ENCODE assay signal across 37 mouse cellular contexts in genomic region chr11:110198882-110199281, GRCm38 (mm10). TPM values are rescaled to one million over a fixed set of nuclear protein-coding genes. Genes with fewer than 3 reads are reported as not detected.
"Had no signal": no experiment of that assay in that cellular context is flagged by ENCODE, and none has a peak within 500 bp of the region (broad histone marks: within the 10 kb centered on the region; RNA-seq: fewer than 3 reads in every experiment).

No protein-coding gene starts in this region.

- H3K4me3 ChIP-seq: heart, embryonic 10.5 days; heart, embryonic 12.5 days; heart, embryonic 13.5 days; heart, embryonic 15.5 days; hindbrain, embryonic 10.5 days; hindbrain, embryonic 12.5 days; hindbrain, embryonic 13.5 days; hindbrain, embryonic 15.5 days; intestine, embryonic 15.5 days; kidney, embryonic 15.5 days; layer of hippocampus, adult 2 months had no signal

- H3K9ac ChIP-seq: heart, embryonic 12.5 days; heart, embryonic 13.5 days; heart, embryonic 15.5 days; hindbrain, embryonic 12.5 days; hindbrain, embryonic 13.5 days; hindbrain, embryonic 14.5 days; hindbrain, embryonic 15.5 days; intestine, embryonic 15.5 days; kidney, embryonic 15.5 days had no signal

- H3K27ac ChIP-seq: heart, embryonic 10.5 days; heart, embryonic 13.5 days; heart, embryonic 15.5 days; hindbrain, embryonic 10.5 days; hindbrain, embryonic 12.5 days; hindbrain, embryonic 13.5 days; hindbrain, embryonic 14.5 days; hindbrain, embryonic 15.5 days; hindbrain, postnatal 0 days; intestine, embryonic 15.5 days; kidney, embryonic 15.5 days; kidney, postnatal 0 days; layer of hippocampus, adult 2 months had no signal

- DNase-seq: heart, postnatal 10 days; heart, postnatal 14 days; heart, postnatal 36 days; heart, postnatal 4 days; kidney, adult 11 months; kidney, adult 18-20 months; kidney, adult 2 months; kidney, adult 8-10 months; kidney, adult 9 months; kidney, postnatal 10 days; kidney, postnatal 14 days; kidney, postnatal 25 days; kidney, postnatal 36 days; kidney, postnatal 4 days; layer of hippocampus, adult 9-11 months; layer of hippocampus, postnatal 36 days had no signal

- H3K36me3 ChIP-seq: heart, embryonic 10.5 days; heart, embryonic 12.5 days; heart, embryonic 13.5 days; heart, embryonic 15.5 days; hindbrain, embryonic 10.5 days; hindbrain, embryonic 12.5 days; hindbrain, embryonic 13.5 days; hindbrain, embryonic 15.5 days; intestine, embryonic 15.5 days; kidney, embryonic 15.5 days had no signal

- H3K9me3 ChIP-seq: heart, embryonic 10.5 days; heart, embryonic 12.5 days; heart, embryonic 13.5 days; heart, embryonic 15.5 days; hindbrain, embryonic 10.5 days; hindbrain, embryonic 12.5 days; hindbrain, embryonic 13.5 days; hindbrain, embryonic 15.5 days; intestine, embryonic 15.5 days; kidney, embryonic 15.5 days had no signal

- H3K27me3 ChIP-seq: heart, embryonic 12.5 days; heart, embryonic 13.5 days; heart, embryonic 15.5 days; hindbrain, embryonic 12.5 days; hindbrain, embryonic 13.5 days; hindbrain, embryonic 15.5 days; intestine, embryonic 15.5 days; kidney, embryonic 15.5 days had no signal

- ATAC-seq: hindbrain, embryonic 16.5 days; hindbrain, postnatal 0 days; inflammation-experienced regulatory T-cells, adult 6 months; intestine, embryonic 15.5 days; intestine, embryonic 16.5 days; intestine, postnatal 0 days had no signal

- H3K4me2 ChIP-seq: heart, embryonic 11.5 days; heart, embryonic 12.5 days; heart, embryonic 13.5 days; heart, embryonic 15.5 days; hindbrain, embryonic 12.5 days; hindbrain, embryonic 13.5 days; hindbrain, embryonic 14.5 days; hindbrain, embryonic 15.5 days; intestine, embryonic 15.5 days; kidney, embryonic 15.5 days had no signal

- H3K4me1 ChIP-seq: heart, embryonic 10.5 days; heart, embryonic 12.5 days; heart, embryonic 13.5 days; heart, embryonic 15.5 days; hindbrain, embryonic 10.5 days; hindbrain, embryonic 12.5 days; hindbrain, embryonic 13.5 days; hindbrain, embryonic 15.5 days; intestine, embryonic 15.5 days; kidney, embryonic 15.5 days had no signal

RNA-seq across cellular contexts. Expression of gene Abca9, which starts 30.9 kb away (rescaled TPM):
- polyA plus RNA-seq: inflammation-experienced regulatory T-cells, adult 6 months had no signal

RNA-seq across cellular contexts. Expression of gene Abca6, which starts 52.7 kb away (rescaled TPM):
- total RNA-seq: hematopoietic stem cell, adult 5-6 weeks had no signal
- polyA plus RNA-seq: inflammation-experienced regulatory T-cells, adult 6 months; kidney, embryonic 14.5 days had no signal
